Mouse (Mus musculus): ENCODE results near the gene Cysrt1. TPM values are rescaled to one million over a fixed set of nuclear protein-coding genes. Genes with fewer than 3 reads are reported as not detected.

Gene Cysrt1
- polyA plus RNA-seq, 1 experiment from 2014 or later: not detected

- ATAC-seq (ENCODE audit: low FRiP score, low read depth): no peak
- H3K4me1 ChIP-seq: peaks cover 4% of the 10 kb centered on the region; the same call in 1 of the 2 replicates
- no peak overlapping the region for H3K4me2 ChIP-seq (replicated peaks)
- no peaks in the 10 kb centered on the region for H3K9me3 ChIP-seq
- no peaks in the 10 kb centered on the region for H3K36me3 ChIP-seq
- no peak overlapping the region for H3K27ac ChIP-seq (replicated peaks)
- WGBS: 50% methylated on average over 12 of the region's 12 CpGs
- H3K27me3 ChIP-seq: peaks cover 21% of the 10 kb centered on the region
- no peak overlapping the region for H3K4me3 ChIP-seq
- no peak overlapping the region for H3K9ac ChIP-seq (replicated peaks)
Observed at GRCm38 (mm10) chr2:25231038-25231437, 11.2 kb downstream of the Cysrt1 start.

GRCm38 (mm10) chr2:25230581-25230980 is 11.7 kb downstream of the Cysrt1 start:
- Histone ChIP-seq H3K4me1 (peaks cover 7% of the 10 kb centered on the region), H3K27ac (replicated peaks) (no peak overlapping the region), H3K36me3 (no peaks in the 10 kb centered on the region), H3K4me2 (replicated peaks) (no peak overlapping the region), H3K9me3 (no peaks in the 10 kb centered on the region), H3K27me3 (peaks cover 21% of the 10 kb centered on the region), H3K4me3 (no peak overlapping the region), H3K9ac (replicated peaks) (no peak overlapping the region)
- 85% methylated on average over 7 of the region's 7 CpGs for WGBS
- no peak for ATAC-seq (ENCODE audit: low FRiP score, low read depth)

- Histone ChIP-seq H3K4me2 (replicated peaks) (no peak overlapping the region), H3K4me3 (no peak overlapping the region), H3K9me3 (no peaks in the 10 kb centered on the region), H3K9ac (replicated peaks) (no peak overlapping the region), H3K36me3 (no peaks in the 10 kb centered on the region), H3K27me3 (peaks cover 21% of the 10 kb centered on the region), H3K4me1 (peaks cover 11% of the 10 kb centered on the region), H3K27ac (replicated peaks) (no peak overlapping the region)
- ATAC-seq (ENCODE audit: low FRiP score, low read depth): no peak
- WGBS: 88% methylated on average over 5 of the region's 5 CpGs
Observed at GRCm38 (mm10) chr2:25229582-25229981, 12.7 kb downstream of the Cysrt1 start.

- H3K9ac ChIP-seq (replicated peaks): no peak overlapping the region
Observed at GRCm38 (mm10) chr2:25228995-25229530, 13.2 kb downstream of the Cysrt1 start.

GRCm38 (mm10) chr2:25228431-25228889 is 13.8 kb downstream of the Cysrt1 start:
- no peak for ATAC-seq (ENCODE audit: low FRiP score, low read depth)
- peaks cover 21% of the 10 kb centered on the region for H3K27me3 ChIP-seq
- 0% methylated on average over 7 of the region's 7 CpGs for WGBS
- H3K4me1 ChIP-seq: peaks cover 15% of the 10 kb centered on the region
- H3K27ac ChIP-seq (replicated peaks): peak overlapping the region; percentile 44; the same call in 1 of the 2 replicates
- peak overlapping the region; percentile 6; the same call in 1 of the 2 replicates for H3K4me3 ChIP-seq
- H3K9ac ChIP-seq (replicated peaks): no peak overlapping the region
- peak overlapping the region; percentile 34 for H3K4me2 ChIP-seq (replicated peaks)
- H3K36me3 ChIP-seq: no peaks in the 10 kb centered on the region
- H3K9me3 ChIP-seq: no peaks in the 10 kb centered on the region

More at GRCm38 (mm10) chr2:25228995-25229530, 13.2 kb downstream of the Cysrt1 start:
- Histone ChIP-seq H3K27ac (replicated peaks) (0 out of 2 replicates have a peak overlapping the region, but pooled peaks have one; percentile 44), H3K4me1 (peaks cover 11% of the 10 kb centered on the region), H3K4me3 (no peak overlapping the region), H3K27me3 (peaks cover 21% of the 10 kb centered on the region), H3K4me2 (replicated peaks) (peak overlapping the region; percentile 34; the same call in 1 of the 2 replicates), H3K9me3 (no peaks in the 10 kb centered on the region), H3K36me3 (no peaks in the 10 kb centered on the region)
- ATAC-seq (ENCODE audit: low FRiP score, low read depth): no peak
- WGBS: 70% methylated on average over 6 of the region's 6 CpGs

GRCm38 (mm10) chr2:25227406-25227805 is 14.8 kb downstream of the Cysrt1 start:
- H3K4me3 ChIP-seq: no peak overlapping the region
- H3K27ac ChIP-seq (replicated peaks): no peak overlapping the region
- peaks cover 20% of the 10 kb centered on the region for H3K27me3 ChIP-seq
- H3K36me3 ChIP-seq: no peaks in the 10 kb centered on the region
- H3K9ac ChIP-seq (replicated peaks): no peak overlapping the region
- 88% methylated on average over 4 of the region's 4 CpGs for WGBS
- no peak for ATAC-seq (ENCODE audit: low FRiP score, low read depth)
- no peaks in the 10 kb centered on the region for H3K9me3 ChIP-seq
- peaks cover 22% of the 10 kb centered on the region for H3K4me1 ChIP-seq
- no peak overlapping the region for H3K4me2 ChIP-seq (replicated peaks)

- Histone ChIP-seq H3K9me3 (no peaks in the 10 kb centered on the region), H3K4me1 (peaks cover 22% of the 10 kb centered on the region), H3K27me3 (peaks cover 18% of the 10 kb centered on the region), H3K27ac (replicated peaks) (no peak overlapping the region), H3K4me2 (replicated peaks) (no peak overlapping the region), H3K36me3 (peaks cover 2% of the 10 kb centered on the region), H3K4me3 (no peak overlapping the region), H3K9ac (replicated peaks) (no peak overlapping the region)
- no peak for ATAC-seq (ENCODE audit: low FRiP score, low read depth)
- 86% methylated on average over 5 of the region's 5 CpGs for WGBS
Observed at GRCm38 (mm10) chr2:25226864-25227263, 15.4 kb downstream of the Cysrt1 start.

- no peak for ATAC-seq (ENCODE audit: low FRiP score, low read depth)
- Histone ChIP-seq H3K9ac (replicated peaks) (peak overlapping the region; percentile 60; the same call in 1 of the 2 replicates), H3K36me3 (peaks cover 12% of the 10 kb centered on the region), H3K4me3 (peak overlapping the region; percentile 72), H3K4me2 (replicated peaks) (peak overlapping the region; percentile 52), H3K27ac (replicated peaks) (peak overlapping the region; percentile 97), H3K27me3 (peaks cover 18% of the 10 kb centered on the region), H3K4me1 (peaks cover 22% of the 10 kb centered on the region), H3K9me3 (no peaks in the 10 kb centered on the region)
- 74% methylated on average over 8 of the region's 8 CpGs for WGBS
Observed at GRCm38 (mm10) chr2:25225811-25226379, 16.4 kb downstream of the Cysrt1 start.

- no peaks in the 10 kb centered on the region for H3K9me3 ChIP-seq
- peak overlapping the region; percentile 52 for H3K4me2 ChIP-seq (replicated peaks)
- H3K36me3 ChIP-seq: peaks cover 12% of the 10 kb centered on the region
- peak overlapping the region; percentile 97 for H3K27ac ChIP-seq (replicated peaks)
- ATAC-seq (ENCODE audit: low FRiP score, low read depth): peak; percentile 97
- 2% methylated on average over 39 of the region's 41 CpGs for WGBS
- H3K27me3 ChIP-seq: peaks cover 11% of the 10 kb centered on the region
- peaks cover 22% of the 10 kb centered on the region for H3K4me1 ChIP-seq
- peak overlapping the region; percentile 72 for H3K4me3 ChIP-seq
- peak overlapping the region; percentile 60 for H3K9ac ChIP-seq (replicated peaks)
Observed at GRCm38 (mm10) chr2:25224766-25225752, 17.2 kb downstream of the Cysrt1 start.

- Histone ChIP-seq H3K27me3 (peaks cover 5% of the 10 kb centered on the region; the same call in 1 of the 2 replicates), H3K4me2 (replicated peaks) (peak within 1 kb of the TSS; percentile 96), H3K4me1 (peaks cover 22% of the 10 kb centered on the region), H3K4me3 (peak within 1 kb of the TSS; percentile 72), H3K36me3 (peaks cover 12% of the 10 kb centered on the region), H3K27ac (replicated peaks) (peak within 1 kb of the TSS; percentile 97), H3K9ac (replicated peaks) (peak within 1 kb of the TSS; percentile 81), H3K9me3 (no peaks in the 10 kb centered on the region)
- WGBS: under 1% methylated on average over 17 of the region's 17 CpGs
- no peak for ATAC-seq (ENCODE audit: low FRiP score, low read depth)
Observed at GRCm38 (mm10) chr2:25224492-25224765, 17.8 kb downstream of the Cysrt1 start, which contains the start of gene Tubb4b. TSS of gene Tubb4b (minus strand) at chr2:25224702.

- Histone ChIP-seq H3K9me3 (no peaks in the 10 kb centered on the region), H3K27me3 (no peaks in the 10 kb centered on the region), H3K27ac (replicated peaks) (peak overlapping the region; percentile 89), H3K4me2 (replicated peaks) (peak overlapping the region; percentile 96), H3K9ac (replicated peaks) (peak overlapping the region; percentile 81), H3K4me1 (peaks cover 20% of the 10 kb centered on the region), H3K4me3 (peak overlapping the region; percentile 72), H3K36me3 (peaks cover 12% of the 10 kb centered on the region)
- peak; percentile 14 for ATAC-seq (ENCODE audit: low FRiP score, low read depth)
- 2% methylated on average over 52 of the region's 53 CpGs for WGBS
Observed at GRCm38 (mm10) chr2:25223681-25224491, 18.4 kb downstream of the Cysrt1 start.

Measured in midbrain, embryonic 12.5 days (tissue).